Mouse (Mus musculus): ENCODE measurements around the gene Gm10271. TPM values are rescaled to one million over a fixed set of nuclear protein-coding genes. Genes with fewer than 3 reads are reported as not detected.

Gm10271 gene
- total RNA-seq, 1 experiment from 2014 or later: not detected

DNA sequence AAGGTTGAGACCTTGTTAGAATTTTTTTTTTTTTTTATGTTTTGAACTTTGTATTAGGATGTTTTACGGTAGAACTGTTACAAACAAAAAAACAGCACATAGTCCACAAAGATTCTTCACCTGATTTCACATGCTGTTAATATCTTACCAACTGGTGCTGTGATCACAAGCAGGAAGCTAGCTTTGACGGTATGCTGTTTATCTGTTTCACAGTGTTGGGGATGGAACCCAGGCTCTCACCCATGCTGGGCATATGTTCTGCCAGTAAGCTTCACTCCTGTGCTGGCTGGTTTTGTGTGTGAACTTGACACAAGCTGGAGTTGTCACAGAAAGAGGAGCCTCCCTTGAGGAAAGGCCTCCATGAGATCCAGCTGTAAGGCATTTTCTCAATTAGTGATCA lies 5.4 kb upstream of the Gm10271 start:
- no peak for DNase-seq

DNA sequence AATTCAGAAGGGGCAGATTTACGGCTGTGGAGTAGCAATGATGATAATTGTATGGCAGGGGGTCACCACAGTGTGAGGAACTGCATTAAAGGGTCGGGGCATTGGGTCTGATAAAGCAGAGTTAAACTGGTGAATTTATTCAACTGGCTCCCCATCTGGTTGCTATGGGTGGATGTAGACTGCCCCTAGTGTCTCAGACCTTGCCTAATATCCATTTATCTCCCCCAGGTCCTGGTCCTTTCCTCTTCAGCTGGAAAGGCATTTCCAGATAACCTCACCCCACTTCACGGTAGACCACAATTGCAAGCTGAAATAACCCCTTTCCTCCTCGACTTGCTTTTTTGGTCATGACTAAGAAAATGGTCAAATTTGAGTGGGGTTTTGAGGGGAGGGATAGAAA lies 5.0 kb upstream of the Gm10271 start:
- no peak for DNase-seq

DNA sequence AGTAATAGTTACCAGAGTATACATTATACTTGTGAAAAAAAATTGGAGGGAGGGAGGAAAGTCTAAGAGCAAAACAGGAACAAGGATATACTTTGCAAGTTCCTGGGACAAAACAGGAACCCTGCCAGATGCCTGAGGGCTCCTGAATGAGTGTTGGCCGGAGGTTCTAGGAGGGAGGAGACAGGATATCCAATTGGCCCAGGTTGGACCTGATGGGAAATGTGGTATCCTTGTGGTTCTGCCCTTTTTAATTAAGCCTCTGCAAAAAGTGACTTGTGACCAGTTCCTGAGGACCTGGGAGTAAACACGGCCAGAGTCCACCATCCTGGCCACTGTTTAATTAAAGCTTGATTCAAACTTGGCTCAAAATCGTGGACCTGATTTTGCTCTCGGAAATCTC lies 3.7 kb downstream of the Gm10271 start:
- DNase-seq: no peak

DNA sequence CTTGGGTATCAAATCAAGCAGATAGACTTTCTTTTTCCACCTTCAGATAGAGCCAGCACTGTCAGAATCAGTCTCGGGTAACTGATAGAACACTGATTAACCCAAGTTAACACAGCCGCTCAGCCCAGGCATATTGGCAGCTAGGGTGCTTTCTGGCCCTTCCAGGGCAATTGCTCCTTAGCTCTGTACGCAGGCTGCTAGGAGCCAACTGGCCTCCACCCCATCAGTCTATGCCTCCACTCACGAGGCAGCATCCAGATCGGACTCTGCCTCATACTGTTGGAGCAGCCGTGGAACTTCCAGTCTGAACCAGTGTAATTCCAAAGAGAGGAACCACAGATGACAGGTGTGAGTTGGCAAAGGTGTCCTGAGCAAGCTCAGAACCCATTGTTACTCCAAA lies 6.3 kb downstream of the Gm10271 start:
- DNase-seq: no peak

DNA sequence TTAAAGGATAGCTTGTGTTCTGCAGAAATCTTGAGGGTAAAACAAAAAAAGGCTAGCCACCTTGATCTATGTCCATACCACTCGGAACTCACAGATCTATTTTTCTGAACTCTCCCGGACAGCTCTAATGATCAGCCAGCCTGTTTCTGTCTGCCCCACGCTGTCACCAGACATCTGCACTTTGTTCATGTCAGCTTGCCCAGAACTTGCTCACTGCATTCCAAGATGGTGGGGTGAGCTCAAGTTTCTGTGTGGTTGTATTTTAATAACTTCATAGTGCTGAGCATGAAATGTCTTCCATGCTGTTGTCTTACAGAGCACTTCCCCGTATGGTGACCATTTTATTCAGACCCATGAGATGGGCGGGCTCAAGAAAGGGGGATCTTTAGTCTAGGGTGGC lies 7.1 kb downstream of the Gm10271 start:
- DNase-seq: no peak

DNA sequence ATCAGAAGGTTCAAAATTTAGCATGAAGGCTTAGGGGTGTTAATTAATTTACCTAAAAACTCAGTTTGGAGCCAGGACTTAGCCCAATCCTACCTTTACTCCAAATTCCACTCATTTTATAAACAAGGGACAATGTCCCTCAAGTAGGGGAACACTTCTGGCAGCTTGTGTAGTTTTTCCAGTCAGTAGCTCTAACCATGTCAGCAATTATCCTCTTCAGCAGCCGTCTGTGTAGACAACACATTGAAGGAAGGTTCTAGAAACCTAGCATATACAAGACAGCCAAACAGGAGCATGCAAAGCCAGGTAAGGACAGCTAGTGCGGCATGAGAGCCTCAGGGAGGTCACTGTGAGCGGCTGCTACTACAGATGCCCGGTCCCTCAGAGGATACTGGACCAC lies 7.8 kb downstream of the Gm10271 start:
- no peak for DNase-seq

DNA sequence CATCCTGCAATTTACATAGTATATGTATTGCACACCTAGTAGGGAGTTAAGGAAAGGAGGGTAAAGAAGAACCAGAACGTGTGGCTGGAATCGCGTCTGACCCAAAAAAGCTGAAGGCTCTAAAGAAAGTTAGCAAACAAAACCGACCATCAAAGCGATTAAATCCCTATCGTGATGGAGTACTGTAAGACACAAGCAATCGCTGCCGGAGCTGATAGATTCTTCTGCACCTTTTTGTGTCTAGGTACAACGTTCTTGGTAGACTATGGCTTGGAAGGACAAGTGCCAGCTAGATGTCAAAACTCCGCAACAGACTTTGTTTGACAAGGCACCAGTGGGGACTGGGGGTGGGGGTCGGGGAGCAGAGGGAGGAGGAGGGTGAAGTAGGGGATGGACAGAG lies 8.3 kb downstream of the Gm10271 start:
- DNase-seq: no peak

DNA sequence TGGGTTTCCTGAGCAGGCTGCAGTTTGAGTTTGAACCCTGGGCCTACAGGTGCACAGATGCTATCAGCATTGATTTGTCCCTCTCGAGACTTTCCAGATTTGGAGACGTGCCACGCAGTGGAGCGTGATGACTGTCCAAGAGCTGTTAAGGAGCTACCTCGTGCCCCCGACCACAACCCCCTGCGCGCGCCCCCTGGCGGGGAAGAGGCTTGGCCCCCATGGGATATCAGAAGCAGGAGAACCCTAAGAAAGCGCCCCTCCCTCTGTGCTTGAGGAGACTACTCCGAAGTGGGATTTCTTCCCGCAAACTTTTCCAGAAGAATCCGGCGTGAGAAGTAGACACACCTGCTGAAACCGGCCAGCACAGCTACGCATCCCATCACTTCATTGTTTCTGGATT lies 9.6 kb downstream of the Gm10271 start:
- peak; percentile 6 for DNase-seq

DNA sequence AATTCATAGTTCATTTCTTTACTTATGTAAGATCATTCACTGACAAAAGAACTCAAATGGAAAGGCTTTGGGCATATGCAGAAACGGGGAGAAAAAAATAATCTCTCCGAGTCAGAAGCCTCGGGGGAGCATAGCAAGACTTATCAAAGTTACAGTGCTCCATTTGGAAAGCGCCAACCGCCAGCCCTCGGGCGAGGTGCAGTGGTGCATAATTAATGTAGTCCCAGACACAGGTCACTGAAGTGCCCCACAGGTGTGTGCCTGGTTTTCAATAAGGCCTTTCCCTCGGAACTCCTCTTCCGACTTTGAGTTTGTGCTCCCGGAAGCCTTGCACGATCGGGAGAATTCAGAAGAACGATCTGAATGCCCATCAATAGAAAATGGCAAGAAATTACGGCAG lies 10.3 kb downstream of the Gm10271 start:
- DNase-seq: no peak

DNA sequence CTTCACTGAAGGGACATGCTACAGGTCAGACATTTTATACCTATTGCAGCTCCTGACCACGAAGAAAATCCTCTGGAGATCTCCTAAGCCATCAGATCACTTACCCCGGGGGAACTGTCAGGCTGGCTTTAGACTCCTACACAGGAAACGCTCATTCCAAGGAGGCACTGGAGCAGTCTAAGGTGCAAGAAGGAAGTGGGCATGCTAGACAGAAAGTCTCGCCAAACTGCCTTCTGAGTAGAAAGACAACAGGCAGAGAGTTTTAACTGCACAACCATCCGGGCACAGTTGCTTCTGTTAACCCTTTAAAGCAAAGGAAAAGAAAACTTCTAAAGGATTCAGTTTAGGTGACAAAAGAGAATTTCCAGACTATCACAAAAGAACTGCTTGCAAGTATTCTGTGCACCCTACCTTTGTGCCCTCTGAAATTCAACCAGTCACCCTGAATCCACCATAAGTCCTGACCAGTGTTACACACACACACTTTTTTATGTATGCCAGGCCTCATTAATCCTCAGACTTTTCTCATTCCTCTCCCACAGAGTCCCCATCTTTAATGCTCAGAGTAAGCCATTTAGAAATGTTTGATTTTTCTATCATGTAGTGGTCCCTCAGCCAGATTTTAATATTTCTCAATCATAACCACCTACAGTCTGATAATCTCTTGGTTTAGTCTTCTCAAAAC lies 14.4 kb downstream of the Gm10271 start:
- no peak for DNase-seq

DNA sequence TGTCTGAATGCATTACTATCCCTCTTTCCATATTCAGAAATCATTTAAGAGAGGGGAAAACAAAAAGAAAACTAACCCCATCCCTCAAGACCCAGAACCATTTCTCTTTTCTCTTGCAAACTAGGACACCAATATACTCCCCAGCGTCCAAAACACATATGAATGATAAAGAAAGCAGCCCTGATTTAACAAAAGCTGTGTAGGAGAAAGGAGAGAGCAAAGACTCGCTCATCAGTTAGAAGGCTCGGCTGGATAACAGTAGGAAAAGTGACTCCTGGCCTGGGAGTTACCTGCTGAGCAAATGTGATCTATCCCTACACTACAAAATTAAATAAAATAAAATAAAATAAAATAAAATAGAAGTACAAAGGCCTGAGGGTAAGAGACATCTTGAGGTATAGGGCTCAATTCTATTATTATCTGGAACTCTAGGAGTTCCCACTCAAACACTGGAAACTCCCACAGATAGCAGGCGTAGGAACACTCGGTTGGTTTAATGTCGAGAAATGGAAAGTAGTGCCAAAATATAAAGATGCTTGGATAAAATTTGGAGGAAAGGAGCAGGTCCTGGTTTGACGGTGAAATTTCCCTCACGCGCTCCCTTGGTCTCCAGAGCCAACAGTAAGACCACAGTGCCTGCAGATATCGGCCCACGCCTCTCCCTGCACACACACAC lies 15.8 kb downstream of the Gm10271 start:
- no peak for DNase-seq

DNA sequence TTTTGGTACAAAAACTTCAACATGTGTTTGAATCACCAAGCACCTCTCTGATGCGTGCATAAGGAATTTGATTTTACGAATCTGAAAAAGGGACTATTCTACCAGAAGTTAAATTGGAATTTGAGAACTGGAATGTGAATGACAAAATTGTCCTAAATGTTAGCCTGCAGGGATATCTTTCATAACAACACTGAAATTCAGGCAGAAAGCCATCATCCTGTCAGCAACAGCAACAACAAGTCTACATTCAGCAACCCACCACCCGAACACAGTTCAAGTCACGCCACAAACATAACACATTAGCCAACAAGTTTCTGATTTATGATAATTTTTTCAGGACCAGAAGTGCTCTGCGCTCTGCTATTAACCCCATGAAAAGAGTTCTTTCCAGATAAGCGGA lies 17.2 kb downstream of the Gm10271 start:
- DNase-seq: no peak

DNA sequence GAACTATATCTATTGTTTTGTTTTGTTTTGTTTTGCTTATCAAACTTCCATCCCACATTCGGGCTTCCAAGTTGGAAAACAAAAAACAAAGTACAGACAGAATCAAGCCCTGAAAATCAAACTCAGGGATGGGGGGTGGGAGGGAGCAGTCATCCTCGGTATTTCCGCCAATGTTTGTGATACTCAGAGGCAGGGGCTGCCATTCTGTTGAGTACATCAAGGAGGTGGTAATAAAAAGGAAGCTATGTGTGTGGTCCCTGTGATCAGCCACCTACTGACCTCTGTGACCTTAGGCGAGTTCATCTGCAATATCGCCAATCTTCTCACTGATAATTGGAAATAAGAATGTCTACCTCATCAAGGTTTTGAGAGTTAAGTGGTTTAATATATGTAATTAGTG lies 21.5 kb downstream of the Gm10271 start:
- DNase-seq: no peak

DNA sequence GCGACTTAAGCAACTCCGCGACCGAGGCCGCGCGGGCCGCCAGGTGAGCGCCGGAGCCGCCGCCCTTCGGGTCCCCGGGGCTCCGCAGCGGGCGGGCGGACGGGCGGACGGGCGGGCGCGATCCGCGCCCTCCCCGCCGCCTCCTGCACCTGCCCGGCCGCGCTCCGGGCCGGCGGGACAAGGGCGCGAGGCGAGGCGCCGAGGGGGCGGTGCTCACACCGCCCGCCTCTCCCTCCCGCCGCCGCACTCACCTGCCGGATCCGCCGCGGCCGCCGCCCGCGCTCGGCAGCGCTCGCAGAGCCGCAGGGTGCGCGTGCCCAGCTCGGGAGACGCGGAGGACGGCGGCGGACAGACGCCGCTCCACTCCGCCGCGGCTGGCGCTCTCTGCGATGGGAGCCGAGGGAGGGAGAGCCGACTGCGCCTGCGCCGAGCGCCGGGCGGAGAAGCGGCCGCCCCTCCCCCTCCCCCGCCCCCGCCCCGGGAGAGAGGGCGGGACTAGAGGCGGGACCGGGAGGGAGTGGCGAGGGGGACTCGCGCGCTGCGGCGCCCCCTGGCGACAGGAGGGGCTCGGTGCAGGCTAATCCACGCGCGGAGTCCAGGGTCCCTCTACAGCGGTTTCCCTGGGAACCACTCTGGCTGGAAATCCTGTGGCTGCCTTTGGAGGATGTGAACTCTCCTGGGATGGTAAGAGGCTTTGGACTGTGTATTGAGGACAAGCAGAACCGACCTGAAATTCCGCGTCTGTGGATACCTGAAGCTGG lies 22.2 kb downstream of the Gm10271 start, which contains the start of gene Rab3ip:
Gene Rab3ip, minus strand, starts transcription at position 761 of the 761 bp plus-strand sequence.
- peak; percentile 94 for DNase-seq

DNA sequence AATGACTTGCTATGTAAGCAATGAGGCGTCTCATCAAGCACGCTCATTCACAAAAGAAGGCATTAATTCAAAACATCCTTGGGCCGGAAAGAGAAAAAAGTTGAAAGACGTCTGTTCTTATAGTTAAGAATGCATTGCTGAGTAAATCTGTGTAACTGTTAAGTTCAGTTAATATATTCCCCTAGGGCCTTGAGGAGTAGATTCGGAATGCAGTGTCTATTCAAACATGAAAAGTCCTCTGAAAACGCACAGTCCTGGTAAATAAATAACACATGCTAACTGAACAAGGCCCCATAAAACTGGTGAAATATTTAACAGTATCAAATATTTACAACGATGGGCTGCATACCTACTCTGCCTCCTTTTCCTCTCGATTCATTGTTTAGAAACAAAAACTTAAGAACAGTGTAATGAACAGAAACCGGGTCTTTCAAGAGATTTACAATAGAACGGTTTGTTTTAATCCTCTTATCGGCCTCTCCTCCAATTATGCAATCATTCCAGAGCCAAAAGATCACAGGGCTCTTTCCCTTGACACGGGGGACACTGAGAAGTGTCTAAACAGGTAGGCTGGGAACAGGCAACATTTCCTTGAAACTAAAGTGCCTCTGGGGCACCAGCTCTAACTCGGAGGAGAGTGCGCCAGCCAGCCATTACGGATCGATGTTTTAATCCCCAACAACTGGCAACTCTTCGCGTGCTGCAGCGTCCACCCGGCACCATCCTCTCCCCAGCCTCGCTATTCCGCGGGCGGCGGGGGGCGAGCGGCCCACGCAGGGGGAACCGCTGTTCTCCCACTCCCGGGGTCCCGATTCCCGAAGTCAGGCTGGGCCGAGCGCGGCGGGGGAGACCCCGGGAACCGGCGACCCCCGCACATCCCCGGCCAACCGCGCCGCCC lies 23.0 kb downstream of the Gm10271 start:
- DNase-seq: peak; percentile 31

DNA sequence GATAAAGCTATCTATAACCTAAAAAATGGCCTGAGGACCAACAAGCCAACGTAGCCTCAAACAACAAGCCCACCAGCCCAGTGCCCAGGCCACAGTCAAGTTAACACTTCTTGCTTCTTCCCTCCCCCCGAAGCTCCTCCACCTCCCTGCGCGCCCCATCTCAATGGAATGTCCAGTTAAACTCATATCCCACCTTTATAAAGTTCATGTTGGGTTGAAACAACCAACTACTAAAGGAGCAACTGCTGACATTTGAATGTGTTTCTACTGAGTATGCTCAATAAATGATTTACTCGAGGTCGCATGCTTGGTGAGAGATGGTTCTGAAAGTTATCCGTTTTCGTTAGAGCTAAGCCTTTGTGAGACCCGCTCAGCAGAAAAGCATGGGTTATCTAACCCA lies 24.0 kb downstream of the Gm10271 start:
- no peak for DNase-seq

DNA sequence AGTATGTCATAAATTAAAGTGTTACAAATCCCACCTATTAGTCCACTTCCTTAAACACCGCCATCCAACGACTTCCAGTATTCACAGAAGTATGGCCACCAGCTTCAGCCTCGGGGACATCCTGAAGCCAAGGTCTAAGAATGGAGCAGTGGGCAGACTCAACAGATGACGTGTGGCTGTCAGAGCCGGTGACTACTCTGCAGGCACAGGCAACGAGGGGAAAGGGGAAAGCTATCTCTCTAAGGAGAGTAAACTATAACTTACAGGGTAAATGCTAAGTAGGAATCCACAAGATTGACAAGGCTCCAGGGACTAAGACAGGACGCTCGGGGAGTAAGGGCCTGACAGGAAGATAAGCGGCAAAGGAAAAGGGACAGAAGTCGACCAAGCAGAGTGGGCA lies 27.5 kb downstream of the Gm10271 start:
- no peak for DNase-seq

DNA sequence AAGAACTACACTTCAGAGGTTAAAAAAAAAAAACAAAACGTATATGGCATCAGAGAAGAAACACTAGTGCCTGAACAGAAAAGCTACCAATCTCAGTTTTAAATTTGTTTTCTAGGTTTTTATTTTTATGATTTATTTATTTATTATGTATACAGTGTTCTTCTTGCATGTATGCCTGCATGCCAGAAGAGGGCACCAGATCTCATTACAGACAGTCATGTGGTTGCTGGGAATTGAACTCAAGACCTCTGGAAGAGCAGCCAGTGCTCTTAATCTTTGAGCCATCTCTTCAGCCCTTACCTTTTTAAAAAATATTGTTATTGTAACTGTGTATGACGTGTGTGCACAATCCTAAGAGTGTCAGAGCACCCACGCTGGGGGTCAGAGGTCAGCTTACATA lies 28.3 kb downstream of the Gm10271 start:
- DNase-seq: no peak

DNA sequence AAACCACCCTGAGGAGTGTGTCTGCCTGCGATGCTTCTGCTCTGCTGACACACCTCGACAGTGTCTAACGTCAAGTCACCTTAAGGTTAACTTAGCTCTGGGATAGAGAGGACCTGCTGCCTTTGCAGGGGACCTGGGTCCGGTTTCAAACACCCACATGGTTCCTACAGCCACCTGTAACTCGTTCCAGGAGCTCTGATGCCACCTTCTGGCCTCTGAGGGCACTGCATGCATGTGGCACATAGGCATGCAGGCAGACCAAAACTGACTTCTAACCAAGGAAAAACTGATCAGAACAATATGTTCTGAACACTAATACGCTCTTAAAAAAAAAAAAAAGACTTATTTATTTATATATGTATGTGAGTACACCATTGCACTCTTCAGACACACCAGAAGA lies 29.4 kb downstream of the Gm10271 start:
- DNase-seq: no peak

DNA sequence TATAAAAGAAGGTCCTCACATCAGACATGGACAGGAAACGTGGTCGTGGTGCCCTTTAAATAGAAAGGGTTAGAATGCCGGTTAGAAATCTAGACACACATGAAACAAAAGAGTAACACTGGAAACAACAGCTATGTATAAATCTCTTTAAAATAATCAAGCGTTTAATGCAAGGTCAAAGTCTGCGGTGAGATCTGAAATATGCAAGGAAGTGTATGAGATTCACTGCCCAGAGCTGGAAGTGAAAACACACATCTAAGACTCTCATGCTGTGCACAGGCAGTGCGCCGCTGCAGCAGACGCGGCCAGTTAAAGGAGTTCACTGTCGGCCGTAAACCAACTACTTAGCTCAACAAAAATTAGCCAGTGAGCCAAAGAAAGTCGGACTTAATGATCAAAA lies 37.4 kb downstream of the Gm10271 start:
- DNase-seq: no peak

DNA sequence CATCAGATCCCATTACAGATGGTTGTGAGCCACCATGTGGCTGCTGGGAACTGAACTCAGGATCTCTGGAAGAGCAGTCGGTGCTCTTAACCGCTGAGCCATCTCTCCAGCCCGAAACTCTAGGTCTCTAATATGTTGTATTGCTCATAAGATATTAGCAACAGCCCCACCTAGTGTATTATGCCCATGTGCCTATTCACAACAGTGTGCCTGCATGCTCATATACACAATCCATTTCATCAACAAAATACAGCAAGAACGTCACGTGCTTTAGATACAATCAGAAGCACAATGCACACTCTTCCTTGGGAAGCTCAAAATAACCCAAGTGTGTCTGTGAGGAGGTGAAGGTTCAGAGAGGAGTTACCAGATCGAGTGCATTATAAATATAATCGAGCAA lies 38.6 kb downstream of the Gm10271 start:
- DNase-seq: no peak

DNA sequence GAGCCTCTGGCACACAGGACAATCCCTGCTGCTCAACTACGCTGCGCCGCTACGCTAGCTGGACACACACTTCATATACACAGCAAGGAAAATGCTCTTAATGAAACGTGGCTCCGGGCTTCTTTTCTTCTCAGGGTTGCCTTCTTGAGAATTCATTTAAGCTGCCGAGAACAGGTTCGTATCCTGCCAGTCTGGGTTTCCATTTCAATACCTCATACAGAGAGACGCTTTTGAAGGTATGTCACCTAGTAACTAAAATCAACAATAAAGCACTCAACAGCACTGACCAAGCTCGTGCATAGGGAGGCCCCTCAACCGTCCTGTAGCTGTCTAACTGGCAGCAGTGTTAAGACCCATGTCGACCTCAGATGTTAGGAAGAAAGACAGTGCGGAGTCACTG lies 40.0 kb downstream of the Gm10271 start:
- no peak for DNase-seq
